Mouse (Mus musculus): ENCODE results near the gene Rnf113a2. TPM values are rescaled to one million over a fixed set of nuclear protein-coding genes. Genes with fewer than 3 reads are reported as not detected.
A peak's percentile ranks its signal among the peaks of the same experiment; 100 is the strongest.

Gene Rnf113a2
- total RNA-seq, 2 experiments from 2014 or later: 8.4 to 8.5 TPM

- intact Hi-C loops (cut with DNase I): no loop called here
- DNase-seq (ENCODE audit: low spot score): no peak
Observed at GRCm38 (mm10) chr12:84407874-84408818, 8.8 kb upstream of the Rnf113a2 start.

GRCm38 (mm10) chr12:84408819-84409507, 8.0 kb upstream of the Rnf113a2 start, which contains the start of the genes Entpd5 and Bbof1:
Gene Entpd5 (minus strand): TSS chr12:84409029.
Gene Bbof1 (plus strand): TSS chr12:84409071.
- DNase-seq (ENCODE audit: low spot score): peak; percentile 79
- intact Hi-C loops (cut with DNase I): no loop called here

- no peak for DNase-seq (ENCODE audit: low spot score)
- intact Hi-C loops (cut with DNase I): no loop called here
Observed at GRCm38 (mm10) chr12:84417605-84417922, 568 bp downstream of the Rnf113a2 start.

GRCm38 (mm10) chr12:84423990-84424389, 7.0 kb downstream of the Rnf113a2 start:
- no peak for DNase-seq (ENCODE audit: low spot score)
- intact Hi-C loops (cut with DNase I): no loop called here

- no peak for DNase-seq (ENCODE audit: low spot score)
- intact Hi-C loops (cut with DNase I): no loop called here
Observed at GRCm38 (mm10) chr12:84429825-84430224, 12.8 kb downstream of the Rnf113a2 start.

- intact Hi-C loops (cut with DNase I): no loop called here
- no peak for DNase-seq (ENCODE audit: low spot score)
Observed at GRCm38 (mm10) chr12:84438697-84439096, 21.7 kb downstream of the Rnf113a2 start.

- no peak for DNase-seq (ENCODE audit: low spot score)
- intact Hi-C loops (cut with DNase I): no loop called here
Observed at GRCm38 (mm10) chr12:84442526-84442925, 25.5 kb downstream of the Rnf113a2 start.

GRCm38 (mm10) chr12:84447386-84447785, 30.4 kb downstream of the Rnf113a2 start:
- intact Hi-C loops (cut with DNase I): no loop called here
- no peak for DNase-seq (ENCODE audit: low spot score)

GRCm38 (mm10) chr12:84448181-84448580, 31.2 kb downstream of the Rnf113a2 start:
- DNase-seq (ENCODE audit: low spot score): no peak
- intact Hi-C loops (cut with DNase I): no loop called here

- DNase-seq (ENCODE audit: low spot score): no peak
- intact Hi-C loops (cut with DNase I): loop anchor here (2.0 kb wide), 1 partner anchor 31 kb away; no protein-coding TSS in a partner anchor
Observed at GRCm38 (mm10) chr12:84449887-84450286, 32.9 kb downstream of the Rnf113a2 start.

GRCm38 (mm10) chr12:84450351-84450717, 33.3 kb downstream of the Rnf113a2 start:
- intact Hi-C loops (cut with DNase I): loop anchor here (2.0 kb wide), 1 partner anchor 32 kb away; no protein-coding TSS in a partner anchor
- DNase-seq (ENCODE audit: low spot score): no peak

- peak; percentile 97 for DNase-seq (ENCODE audit: low spot score)
- intact Hi-C loops (cut with DNase I): loop anchor here (2.0 kb wide), 1 partner anchor 32 kb away; no protein-coding TSS in a partner anchor
Observed at GRCm38 (mm10) chr12:84450718-84451646, 34.0 kb downstream of the Rnf113a2 start, which contains the start of the genes Aldh6a1 and Lin52. Gene Aldh6a1 (minus strand): TSS chr12:84451004. Gene Lin52 (plus strand): TSS chr12:84451422.

GRCm38 (mm10) chr12:84451801-84452200, 34.8 kb downstream of the Rnf113a2 start:
- intact Hi-C loops (cut with DNase I): loop anchor here (2.0 kb wide), 1 partner anchor 33 kb away; no protein-coding TSS in a partner anchor
- DNase-seq (ENCODE audit: low spot score): no peak

GRCm38 (mm10) chr12:84456911-84457310, 39.9 kb downstream of the Rnf113a2 start:
- intact Hi-C loops (cut with DNase I): no loop called here
- DNase-seq (ENCODE audit: low spot score): no peak

- DNase-seq (ENCODE audit: low spot score): no peak
- intact Hi-C loops (cut with DNase I): no loop called here
Observed at GRCm38 (mm10) chr12:84459845-84460244, 42.8 kb downstream of the Rnf113a2 start.

GRCm38 (mm10) chr12:84461416-84461815, 44.4 kb downstream of the Rnf113a2 start:
- intact Hi-C loops (cut with DNase I): no loop called here
- no peak for DNase-seq (ENCODE audit: low spot score)

GRCm38 (mm10) chr12:84462856-84463255, 45.9 kb downstream of the Rnf113a2 start:
- no peak for DNase-seq (ENCODE audit: low spot score)
- intact Hi-C loops (cut with DNase I): no loop called here

Measured in heart, postnatal 25 days (tissue).